Mouse (Mus musculus) gastrocnemius, postnatal 25 days (tissue): Measurements from ENCODE around the gene Smoc1. TPM values are rescaled to one million over a fixed set of nuclear protein-coding genes. Genes with fewer than 3 reads are reported as not detected.

ENCODE experiments used
- DNase-seq: peaks from one replicate; pipeline ENCODE4 v3.0.0; 2022
- long read RNA-seq, 2 experiments: library from polyadenylated mRNA; stranded (forward); transcript quantifications; one replicate each; pipeline ENCODE4 v2.0.0; 2021
- total RNA-seq, 2 experiments: library from RNA; stranded (reverse); gene quantifications; 1 replicate in 1 of 2; 2 replicates in 1 of 2; pipeline ENCODE4 v1.2.3; 2021

Gene Smoc1
- 1 to 10 TPM in 1 of 2 experiments, under 1 TPM in 1; 0.38 to 5.1 TPM for total RNA-seq
- long read RNA-seq, experiment 1, result 0 reads
- long read RNA-seq, experiment 2, partial matches to known transcripts, result 0 of 1 reads
- long read RNA-seq, experiment 2, other reads (novel, unspliced or antisense), result 1 of 1 reads

DNA sequence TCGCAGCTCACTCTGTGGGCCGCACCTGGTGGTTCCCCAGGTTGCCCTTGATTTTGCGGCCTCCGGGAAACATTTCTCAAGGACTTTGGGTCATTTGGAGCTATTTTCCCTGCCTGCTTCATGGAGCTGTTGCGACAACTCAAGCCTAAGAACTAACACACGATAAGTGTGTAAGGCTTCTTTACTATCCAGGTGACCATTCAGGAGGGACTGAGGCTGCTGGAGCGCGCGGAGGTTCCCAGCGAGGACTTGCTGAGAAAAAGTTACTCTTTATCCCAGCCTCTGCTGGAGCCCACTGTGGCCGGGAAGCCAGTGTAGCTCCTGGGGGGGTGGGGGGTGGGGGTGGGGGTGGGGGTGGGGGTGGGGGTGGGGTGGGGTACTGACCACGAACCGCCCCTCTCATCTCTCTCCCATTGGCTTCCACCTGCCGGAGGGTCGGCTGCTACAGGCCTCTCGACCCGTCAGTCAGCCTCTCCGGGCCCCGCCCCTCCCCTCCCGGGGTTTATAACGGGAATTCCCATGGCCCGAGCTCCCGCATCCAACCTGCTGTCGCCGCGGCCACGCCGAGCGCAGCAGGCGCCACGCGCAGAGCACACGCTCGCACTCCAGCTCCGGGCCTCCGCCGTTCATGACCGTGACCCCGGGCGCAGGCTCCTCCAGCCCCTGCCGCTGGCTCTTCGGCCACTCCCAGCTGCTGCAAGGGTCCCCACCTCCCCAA is at the start of gene Smoc1:
Gene Smoc1 (plus strand): TSS at position 532 of the 718 bp plus-strand sequence.
- peak; percentile 32 for DNase-seq

DNA sequence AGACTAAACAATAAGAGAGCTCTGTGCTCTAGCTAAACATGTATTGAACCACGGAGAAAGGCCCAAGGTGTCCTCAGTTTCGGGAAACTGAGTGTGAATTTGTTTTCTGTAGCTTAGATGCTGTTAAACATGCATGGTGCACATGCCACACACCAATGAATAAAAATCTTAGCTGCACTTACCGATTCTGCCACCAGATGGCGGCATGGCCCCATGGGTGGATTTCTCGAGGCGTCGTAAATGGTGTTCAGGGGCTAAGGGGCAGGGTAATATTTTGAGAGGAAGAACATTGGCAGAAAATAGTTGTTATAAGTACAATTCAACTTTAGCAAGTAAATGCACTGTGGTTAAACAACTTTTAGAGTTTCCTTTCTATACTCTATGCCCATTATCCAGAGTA is 44.3 kb upstream of the Smoc1 start:
- DNase-seq, result no peak

DNA sequence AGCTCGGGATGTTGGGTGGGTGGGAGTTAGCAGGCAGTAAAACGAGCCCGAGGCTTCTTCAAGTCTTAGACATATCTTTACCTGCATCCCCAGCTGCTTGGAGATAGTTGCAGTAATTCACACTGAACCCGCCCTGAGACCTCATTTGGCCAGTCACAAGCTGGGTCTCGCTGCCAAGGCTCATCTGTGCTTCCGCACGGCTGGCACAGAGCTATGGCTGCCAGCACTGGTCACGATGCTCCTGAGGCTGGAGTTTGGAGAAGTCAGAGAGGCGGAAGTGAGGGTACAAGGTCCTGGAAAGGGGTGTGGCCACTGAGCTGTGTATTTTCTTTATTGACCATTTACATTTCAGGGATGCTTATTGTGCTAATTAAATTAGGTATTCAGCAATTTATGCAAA is 42.9 kb upstream of the Smoc1 start:
- DNase-seq, result no peak

DNA sequence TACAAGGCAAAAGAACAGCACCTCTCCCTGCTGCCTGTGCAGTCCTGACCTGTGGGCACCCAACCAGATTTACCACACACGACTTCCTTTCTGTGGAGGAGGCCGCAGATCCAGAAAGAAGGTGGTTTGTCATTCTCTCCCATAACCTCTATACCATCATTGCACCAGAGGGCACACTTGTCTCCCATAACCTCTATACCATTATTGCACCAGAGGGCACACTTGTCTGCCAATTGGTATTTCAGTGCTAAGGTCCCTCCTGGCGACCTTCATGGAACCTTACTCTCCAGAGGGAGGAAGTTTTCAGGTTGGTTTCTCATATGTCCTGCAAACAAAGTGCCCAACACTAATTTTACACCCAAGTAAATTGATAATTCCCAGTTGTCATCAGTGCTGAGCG is 40.0 kb upstream of the Smoc1 start:
- DNase-seq, result no peak

DNA sequence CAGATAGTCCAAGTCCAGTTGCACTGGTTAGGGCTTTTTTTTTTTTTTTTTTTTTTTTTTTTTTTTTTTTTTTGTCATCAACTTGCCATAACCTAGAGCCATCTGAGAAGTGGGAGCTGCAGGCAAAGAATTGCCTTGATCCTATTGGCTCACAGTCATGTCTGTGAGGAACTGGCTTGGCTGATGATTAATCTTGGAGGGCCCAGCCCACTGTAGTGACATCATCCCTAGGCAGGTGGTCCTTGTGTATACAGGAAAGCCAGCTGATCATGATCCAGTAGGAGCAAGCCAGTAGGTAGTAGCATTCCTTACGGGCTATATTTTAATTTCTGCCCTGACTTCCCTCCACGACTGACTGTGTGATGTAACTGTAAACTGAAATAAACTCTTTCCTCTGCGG is 38.3 kb upstream of the Smoc1 start:
- DNase-seq, result no peak

DNA sequence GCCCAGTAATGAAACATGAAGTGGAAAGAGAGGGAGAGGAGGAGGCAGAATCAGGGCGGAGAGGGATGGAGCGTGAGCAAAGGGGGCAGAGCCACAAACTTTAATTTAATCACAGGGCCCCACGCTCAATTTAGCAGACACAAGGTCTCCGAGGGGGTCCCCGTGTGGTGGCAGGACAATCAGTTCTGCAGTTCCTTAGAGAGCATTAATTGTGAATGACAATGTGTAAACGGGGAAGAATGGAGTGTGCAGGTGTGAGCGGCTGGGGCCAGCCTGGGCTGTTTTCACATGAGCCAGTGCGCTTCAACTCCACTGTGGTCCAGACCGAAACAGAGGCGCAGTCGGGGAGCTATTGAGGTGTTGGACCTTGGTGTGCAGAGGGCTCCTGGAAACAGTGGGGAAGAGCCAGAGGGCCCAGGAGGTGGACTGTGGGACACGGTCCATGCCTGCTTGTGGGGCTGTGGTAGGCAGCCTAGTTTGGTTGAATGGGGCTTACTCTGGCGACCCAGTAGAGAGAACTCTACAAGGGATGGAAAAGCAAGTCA is 35.6 kb upstream of the Smoc1 start:
- DNase-seq, result no peak

DNA sequence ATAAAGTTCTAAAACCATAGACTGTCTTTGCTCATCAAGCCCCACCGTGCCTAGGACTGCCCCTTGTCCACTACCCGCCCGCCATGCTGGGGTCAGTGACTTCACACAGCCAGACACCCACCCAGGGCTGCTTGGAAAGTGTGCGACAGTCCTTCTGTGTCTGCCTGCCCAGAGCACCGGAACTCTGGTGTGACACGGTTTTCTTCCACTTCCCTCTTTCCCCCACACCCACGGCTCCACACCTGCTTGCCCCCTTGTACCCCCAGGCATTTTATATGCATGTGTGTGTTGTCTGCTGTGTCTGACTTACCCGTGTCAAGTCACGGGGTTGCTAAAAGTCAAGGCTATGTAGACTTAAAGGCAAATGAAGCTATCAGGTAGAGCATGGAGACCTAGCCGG is 34.8 kb upstream of the Smoc1 start:
- no peak for DNase-seq

DNA sequence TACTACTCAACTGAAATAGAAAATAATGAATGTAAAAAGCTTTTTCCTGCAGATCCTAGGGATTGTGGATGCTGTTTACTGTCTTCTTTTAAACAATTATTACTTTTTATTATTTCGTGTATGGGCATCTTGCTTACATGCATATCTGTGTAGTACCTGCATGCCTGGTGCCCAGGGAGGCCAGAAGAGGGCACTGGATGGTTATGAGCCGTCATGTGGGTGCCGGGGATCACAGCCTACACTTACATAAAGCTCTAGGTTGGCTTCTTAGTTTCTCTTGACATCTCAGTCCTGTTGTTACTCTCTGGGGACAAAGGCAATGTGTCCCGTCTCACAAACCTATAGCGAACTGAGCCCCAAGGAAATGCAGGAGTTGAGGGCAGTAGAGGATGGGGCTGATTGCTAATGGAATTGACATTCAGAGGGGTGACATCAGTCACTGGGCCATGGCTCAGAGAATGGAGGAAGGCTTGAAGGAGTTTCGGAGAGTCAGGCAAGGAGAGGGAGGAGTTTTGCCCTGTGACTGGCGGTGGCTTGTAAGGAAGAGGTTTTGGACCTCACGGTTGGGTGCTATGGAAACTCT is 34.0 kb upstream of the Smoc1 start:
- DNase-seq, result no peak

DNA sequence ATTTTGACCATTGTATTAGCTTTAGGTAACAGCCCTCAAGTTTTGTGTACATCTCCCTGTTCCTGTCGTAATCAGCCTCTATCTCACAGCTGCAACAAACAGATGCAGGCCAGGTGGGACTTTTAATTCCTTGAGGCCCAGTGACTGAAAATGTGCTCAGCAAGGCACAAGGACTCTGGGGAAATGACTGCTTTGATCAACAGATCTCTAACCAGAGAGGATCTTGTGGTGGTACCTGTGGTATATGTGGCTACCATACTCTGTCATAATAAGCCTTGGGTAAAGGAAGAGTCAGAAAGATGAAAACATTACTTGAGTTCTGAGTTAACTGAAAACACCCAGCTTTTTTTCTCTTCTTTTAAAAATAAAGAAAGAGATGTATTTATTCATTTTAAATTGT is 32.8 kb upstream of the Smoc1 start:
- DNase-seq, result no peak

DNA sequence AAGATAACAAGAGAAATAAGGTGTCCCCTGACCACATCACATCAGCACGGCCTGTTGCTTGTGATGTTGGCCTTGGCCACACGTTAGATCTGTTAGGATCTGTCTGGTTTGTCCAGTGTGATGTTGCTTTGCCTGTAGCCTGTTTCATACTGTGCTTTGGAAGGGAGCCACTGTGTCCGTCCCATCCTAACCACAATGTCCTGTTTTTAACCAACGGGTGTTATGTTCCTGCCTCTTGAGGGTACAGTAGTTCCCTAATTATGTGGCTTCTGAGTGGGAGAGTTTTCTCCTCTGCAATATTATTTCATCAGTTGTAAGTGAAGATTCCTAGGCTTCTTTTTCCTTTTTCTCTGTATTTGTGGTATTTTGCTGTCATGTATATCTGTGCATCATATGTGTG is 31.3 kb upstream of the Smoc1 start:
- DNase-seq, result no peak

DNA sequence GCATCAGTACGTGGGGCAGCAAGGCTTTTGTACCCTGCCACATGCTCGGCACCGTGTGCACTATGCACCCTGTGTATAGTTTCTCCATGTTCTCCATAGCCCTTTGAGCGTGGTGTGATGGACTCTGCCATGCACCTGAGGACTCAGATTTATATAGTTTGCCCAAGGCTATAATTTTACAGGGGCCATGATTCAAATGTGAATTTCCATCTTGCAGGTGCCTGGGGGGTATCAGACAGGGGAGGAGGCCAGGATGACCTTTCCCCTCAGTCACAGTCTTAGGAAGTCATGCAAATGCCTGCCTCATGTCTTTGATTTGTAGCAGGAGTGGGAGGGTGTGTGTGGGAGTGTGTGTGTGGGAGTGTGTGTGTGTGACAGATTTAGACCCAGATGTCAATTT is 29.0 kb upstream of the Smoc1 start:
- no peak for DNase-seq

DNA sequence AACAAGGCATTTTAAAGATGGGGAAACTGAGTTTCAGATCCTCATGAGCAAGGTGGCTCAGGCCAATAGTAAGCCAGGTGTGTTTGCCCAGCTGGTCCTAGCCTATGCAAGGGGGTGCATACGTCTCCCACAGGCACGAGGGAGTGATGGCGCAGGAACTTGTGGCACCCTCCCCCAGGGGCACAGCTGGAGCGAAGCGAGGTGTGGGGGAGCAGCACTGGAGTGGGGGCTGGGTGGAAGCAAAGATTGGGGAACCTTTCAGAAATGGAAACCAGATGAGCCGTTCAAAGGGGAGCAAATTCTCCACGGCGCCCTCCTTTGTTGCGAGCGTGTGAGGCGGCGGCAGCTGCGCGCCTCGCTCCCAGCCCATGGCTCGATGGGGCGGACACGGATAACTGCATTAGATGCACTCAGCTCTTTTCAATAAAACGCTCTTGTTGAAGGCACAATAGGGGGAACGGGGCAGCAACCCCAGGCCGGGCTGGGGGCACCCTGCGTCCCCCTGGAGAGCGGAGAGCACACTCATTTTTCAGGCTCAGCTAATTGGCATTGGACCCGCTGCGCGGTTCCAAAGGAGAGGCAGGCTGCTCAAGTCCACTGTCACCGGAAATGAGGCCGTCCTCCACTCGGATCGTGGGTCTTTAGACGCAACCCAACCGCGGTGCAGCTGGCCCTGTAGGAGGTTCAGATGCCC is 27.9 kb upstream of the Smoc1 start:
- DNase-seq, result no peak

DNA sequence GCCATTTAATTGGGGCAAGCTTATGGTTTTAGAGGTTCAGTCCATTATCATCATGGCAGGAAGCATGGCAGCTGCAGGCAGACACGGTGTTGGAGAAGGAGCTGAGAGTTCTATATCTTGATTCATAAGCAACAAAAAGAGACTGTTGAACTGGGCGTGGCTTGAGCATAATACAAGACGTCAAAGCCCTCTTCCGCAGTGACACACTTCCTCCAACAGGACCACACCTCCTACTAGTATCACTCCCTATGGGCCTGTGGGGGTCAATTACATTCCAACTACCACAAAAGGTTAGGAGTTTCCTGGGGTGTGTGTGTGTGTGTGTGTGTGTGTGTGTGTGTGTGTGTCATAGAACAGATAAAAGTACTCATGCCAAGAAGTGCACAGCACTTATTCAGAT is 25.7 kb upstream of the Smoc1 start:
- DNase-seq, result no peak

DNA sequence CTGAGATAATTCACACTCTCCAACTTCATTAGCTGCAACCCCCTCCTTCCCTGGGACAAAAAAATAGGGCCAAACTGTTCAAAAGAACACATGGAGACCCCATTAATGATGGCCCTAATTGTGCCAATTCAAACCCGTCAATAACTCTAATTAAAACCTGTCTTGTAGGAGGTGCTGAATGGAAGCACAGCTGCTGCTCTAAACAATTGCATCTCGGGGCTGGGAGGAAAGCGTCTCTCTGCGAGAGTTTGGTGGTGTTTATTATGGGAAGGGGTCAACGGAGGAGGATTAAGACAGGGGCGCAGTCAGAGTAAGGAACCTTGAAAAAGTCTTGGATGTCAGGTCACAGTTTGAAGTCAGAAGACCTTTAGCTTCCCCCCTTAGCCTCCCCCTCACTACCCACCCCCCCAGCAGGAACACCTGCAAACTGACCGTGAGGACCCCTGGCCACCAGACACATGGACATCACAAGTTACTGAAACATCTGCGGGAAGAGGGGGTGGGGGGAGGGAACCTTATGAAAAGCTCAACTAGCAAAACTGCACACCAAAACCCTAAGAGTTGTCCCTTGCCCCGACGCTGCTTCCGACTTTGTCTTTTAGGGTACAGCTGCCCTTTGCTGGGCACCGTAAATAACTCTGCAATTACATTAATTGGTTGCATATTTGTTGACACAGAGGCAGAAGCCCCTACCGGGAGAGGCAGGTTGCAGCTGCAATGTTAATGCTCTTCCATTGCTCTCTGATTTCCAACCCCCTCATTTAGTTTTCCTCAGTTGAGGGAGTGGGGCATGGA is 23.6 kb upstream of the Smoc1 start:
- no peak for DNase-seq

DNA sequence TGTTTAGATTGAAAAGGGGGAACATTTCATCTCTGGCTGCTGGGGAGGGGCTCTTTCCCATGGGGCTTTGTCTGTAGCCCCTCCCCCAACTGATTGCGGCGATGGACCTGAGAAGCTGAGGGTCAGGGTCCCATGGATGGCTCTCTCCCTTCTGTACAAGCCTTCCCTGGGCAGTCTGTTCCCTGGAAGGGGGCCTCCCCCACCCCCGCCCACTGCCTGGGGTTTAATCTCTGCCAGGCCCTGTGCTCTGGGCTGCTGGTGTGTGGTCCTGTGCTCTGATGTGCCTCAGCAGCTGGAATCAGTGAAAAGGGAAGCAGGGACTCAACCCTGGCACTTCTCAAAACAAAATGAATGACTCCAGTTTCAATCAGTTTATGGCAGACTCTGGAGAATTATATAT is 16.8 kb upstream of the Smoc1 start:
- no peak for DNase-seq

DNA sequence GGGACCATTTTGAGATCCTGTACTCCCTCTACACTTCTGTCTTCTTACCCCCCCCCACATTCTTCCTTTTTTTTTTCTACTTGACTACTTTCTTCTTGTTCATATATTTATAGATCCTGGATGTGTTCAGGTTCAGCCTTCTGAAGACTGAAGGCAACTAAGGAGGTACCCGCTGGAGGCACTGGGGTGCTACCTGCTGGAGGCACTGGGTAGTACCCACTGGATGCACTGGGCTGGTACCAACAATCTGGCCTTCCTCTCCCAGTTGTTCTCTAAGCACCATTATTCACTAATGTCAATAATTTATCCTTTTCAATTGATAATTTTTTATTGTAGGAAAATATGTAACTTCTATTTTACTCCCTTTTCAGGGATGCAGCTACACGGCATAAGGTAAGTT is 14.6 kb upstream of the Smoc1 start:
- DNase-seq, result no peak

DNA sequence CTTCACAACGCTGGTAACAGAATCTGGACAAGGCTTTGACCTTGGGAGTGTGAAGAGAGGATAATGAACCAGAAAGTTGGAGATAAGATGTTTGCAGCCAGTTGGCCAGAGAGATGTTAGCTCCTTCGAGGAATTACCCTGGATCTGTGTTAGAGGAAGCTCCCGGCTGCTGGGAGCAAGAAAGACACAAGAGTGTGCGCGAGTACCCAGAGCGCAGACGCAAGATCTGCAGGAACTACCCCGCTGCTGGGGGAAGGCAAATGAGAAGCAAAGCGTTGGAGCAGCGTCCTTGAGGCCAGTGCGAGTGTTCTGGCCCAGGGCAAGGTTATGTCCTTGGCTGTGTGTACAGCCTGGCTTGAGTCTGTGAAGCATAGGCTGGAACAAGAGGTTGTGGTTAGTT is 13.1 kb upstream of the Smoc1 start:
- no peak for DNase-seq

DNA sequence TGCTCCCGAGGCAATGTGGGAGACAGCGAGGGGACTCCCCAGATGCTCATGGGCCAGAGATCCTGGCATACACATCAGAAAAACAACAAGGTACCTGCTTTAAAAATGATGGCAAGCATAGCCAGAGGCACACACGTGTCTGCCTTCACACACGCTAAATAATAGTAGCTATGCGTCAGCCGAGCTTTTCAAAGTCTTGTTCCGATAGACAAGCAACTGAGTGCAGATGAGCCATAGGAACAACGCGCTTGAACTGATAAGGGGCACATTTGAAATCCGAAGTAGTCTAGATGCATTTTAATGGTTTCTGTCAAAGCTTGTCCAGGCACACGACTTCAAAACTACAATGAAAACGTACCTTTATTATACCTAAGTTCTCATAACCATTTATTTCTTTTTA is 9.0 kb upstream of the Smoc1 start:
- no peak for DNase-seq

DNA sequence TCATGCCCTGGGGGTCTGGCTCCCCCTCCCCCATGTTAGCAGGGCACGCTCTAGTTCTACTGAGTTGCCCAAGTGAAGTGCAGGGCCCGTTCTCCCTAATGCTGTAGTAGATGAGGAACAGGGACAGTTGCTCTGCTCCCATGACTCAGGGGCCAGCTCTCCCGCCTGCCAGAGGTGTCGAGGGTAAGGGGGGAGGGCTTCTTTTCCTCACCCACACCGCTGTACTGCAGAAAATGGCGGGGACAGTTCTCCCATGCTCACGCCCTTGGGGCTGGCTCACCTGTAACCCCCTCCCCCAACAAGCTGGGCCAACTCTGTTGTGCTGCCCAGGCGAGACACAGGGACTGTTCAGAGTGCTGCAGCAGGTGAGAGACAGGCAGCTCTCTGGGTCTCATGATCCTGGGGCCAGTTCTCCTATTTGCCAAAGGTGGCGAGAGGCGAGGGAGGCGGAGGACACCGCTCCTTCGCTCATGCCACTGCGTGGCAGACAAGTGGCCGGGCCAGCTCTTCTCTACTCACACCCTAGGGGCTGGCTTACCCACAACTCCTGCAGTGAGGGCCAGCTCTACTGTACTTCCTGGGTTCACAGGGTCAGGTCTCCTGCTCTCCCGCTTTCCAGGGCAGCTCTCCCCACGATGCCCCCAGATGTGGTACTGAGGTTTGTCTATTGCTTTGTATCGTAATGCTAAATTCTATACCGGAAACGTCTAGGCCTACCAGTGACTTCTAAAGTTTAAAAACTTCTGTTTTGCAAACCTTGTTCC is 7.9 kb upstream of the Smoc1 start:
- DNase-seq, result no peak

DNA sequence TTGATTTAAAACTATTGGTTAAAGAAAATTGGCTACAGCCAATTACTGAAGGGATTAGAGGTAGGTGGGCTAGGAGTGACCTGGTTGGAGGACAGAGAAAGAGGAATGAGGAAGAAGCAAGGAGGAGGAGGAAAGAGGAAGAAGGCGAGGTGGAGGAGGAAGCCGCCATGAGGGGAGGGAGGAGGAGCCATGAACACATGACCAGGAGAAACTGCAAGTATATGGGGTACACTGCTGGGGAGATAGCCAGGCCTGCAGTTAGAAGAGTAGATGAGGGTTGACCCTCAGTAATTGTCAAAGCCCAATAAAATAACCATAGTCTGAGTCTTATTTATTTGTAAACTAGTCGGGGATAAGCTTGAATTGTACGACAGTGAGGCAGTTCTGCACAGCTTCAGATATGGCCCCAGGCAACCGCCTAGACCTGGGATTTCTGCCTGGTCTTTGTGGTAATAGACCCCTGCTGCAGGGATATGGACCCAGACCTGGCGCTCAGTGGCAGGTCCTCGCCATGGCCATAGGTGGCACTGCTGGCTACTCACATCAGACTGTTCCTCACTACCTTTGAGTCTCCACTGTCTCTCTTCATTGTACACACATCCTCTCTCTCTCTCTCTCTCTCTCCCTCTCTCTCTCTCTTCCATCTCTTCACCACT is 7.2 kb upstream of the Smoc1 start:
- no peak for DNase-seq

DNA sequence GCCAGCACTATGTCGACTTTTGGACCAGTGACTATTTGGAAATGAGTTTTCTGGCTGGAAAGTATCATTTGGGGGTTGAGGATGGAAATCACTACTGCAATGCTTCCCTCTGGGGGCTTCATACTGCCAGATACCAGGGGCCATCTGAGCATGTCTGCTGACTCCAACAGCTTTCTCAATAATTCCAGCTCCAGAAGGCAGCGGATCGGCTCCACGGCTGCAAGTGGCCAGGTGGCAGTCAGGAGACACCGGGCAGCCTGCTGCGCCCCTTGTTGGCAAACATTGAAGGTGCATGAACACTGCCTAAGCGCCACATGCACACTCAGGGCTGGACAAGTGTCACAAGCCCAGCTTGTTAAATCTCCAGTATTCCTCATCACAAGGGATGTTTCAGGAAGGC is 2.2 kb upstream of the Smoc1 start:
- DNase-seq, result peak; percentile 54
